Mouse (Mus musculus): ENCODE results near the gene Olfr263. TPM values are rescaled to one million over a fixed set of nuclear protein-coding genes. Genes with fewer than 3 reads are reported as not detected.

The Olfr263 gene
- total and polyA plus RNA-seq, 2 experiments from 2014 or later: not detected

- Histone ChIP-seq H3K4me3 (ENCODE audit: low read length) (peak overlapping the region; percentile 99), H3K27ac (peak overlapping the region; percentile 91)
- ATAC-seq: peak; percentile 66
Measured at GRCm38 (mm10) chr13:21180551-21181530, 51.4 kb downstream of the Olfr263 start.

DNA sequence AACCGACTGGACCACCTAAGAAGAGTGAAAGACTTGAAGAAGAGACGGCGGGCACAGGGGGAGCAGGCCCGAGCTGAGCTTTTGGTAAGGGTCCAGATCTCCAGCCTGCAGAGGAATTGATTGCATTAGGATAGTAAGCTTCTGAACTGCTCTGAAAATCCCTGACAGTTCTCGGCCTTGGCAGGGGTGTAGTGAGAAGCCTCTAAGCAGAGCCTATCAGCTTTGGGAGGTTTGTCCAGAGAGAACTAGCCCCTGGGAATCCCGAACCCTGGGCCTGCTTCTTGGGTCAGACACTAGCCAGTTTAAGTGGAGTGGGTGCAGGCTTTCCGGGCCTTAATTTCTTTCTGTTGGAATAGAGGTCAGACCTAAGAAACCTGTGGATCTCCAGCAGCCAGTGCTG, 52.6 kb downstream of the Olfr263 start:
- 0 out of 2 replicates have a peak overlapping the region, but pooled peaks have one; percentile 1 for H3K9ac ChIP-seq (replicated peaks; ENCODE audit: low read length)

More at GRCm38 (mm10) chr13:21180551-21181530, 51.4 kb downstream of the Olfr263 start:
- H3K27me3 ChIP-seq (ENCODE audit: insufficient read depth, low read length): no peaks in the 10 kb centered on the region
- H3K4me1 ChIP-seq (ENCODE audit: insufficient read depth, low read length): peaks cover 14% of the 10 kb centered on the region; the same call in 1 of the 2 replicates
- TF ChIP-seq CTCF (IDR thresholded peaks at IDR 0.05; ENCODE audit: low read depth): no peak; the same call in 1 of the 2 replicates
- peak overlapping the region; percentile 85 for H3K4me2 ChIP-seq (ENCODE audit: low read depth, low read length)
- 2% methylated on average over 66 of the region's 71 CpGs for WGBS
- peaks cover 25% of the 10 kb centered on the region for H3K36me3 ChIP-seq (ENCODE audit: insufficient read depth, low read length)
- no peaks in the 10 kb centered on the region for H3K9me3 ChIP-seq (ENCODE audit: low read length)
- DNase-seq (ENCODE audit: low spot score): peak; percentile 68
- peak overlapping the region; percentile 87 for H3K9ac ChIP-seq (replicated peaks; ENCODE audit: low read length)

DNA sequence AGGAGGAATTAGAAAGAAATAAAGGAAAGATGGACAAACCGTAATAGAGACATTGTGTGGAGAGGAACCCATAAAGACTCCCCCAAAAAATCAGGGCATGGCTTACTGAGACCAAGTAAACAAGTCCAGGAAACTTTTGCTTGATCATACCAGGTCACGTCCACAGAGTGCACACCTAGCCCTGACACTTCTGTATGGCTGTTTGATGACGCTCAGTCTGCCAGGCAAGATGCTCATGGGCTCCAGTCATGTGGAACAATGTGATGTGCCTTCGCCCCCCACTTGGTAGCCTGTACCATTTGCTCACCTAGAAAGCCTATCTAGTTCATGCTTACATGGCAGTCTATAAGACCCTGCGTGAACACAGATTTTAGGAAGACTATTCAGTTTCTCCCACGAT, 53.6 kb downstream of the Olfr263 start:
- 91% methylated on average over 6 of the region's 6 CpGs for WGBS

More for the DNA sequence above, 52.6 kb downstream of the Olfr263 start:
- peak overlapping the region; percentile 6; the same call in 1 of the 2 replicates for H3K4me3 ChIP-seq (ENCODE audit: low read length)
- H3K36me3 ChIP-seq (ENCODE audit: insufficient read depth, low read length): peaks cover 31% of the 10 kb centered on the region
- 67% methylated on average over 7 of the region's 7 CpGs for WGBS
- DNase-seq (ENCODE audit: low spot score) (no peak), ATAC-seq (no peak)
- no peaks in the 10 kb centered on the region for H3K9me3 ChIP-seq (ENCODE audit: low read length)
- peak overlapping the region; percentile 85 for H3K4me2 ChIP-seq (ENCODE audit: low read depth, low read length)
- no peaks in the 10 kb centered on the region for H3K27me3 ChIP-seq (ENCODE audit: insufficient read depth, low read length)
- no peak for TF ChIP-seq CTCF (IDR thresholded peaks at IDR 0.05; ENCODE audit: low read depth)
- no peak overlapping the region for H3K27ac ChIP-seq
- H3K4me1 ChIP-seq (ENCODE audit: insufficient read depth, low read length): peaks cover 14% of the 10 kb centered on the region; the same call in 1 of the 2 replicates

DNA sequence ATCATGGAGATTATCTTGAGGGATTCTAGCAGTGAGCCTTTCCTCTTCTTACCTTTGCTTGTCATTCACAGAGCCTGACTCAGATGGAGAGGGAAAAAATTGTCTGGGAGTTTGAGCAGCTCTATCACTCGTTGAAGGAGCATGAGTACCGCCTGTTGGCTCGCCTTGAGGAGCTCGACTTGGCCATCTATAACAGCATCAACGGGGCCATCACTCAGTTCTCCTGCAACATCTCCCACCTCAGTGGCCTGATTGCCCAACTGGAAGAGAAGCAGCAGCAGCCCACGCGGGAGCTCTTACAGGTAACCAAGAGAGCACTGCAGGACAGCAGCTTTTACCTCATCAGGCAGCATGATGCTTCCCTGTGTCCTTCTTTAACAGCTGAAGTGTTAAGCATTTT, 54.2 kb downstream of the Olfr263 start:
- no peak for TF ChIP-seq CTCF (IDR thresholded peaks at IDR 0.05; ENCODE audit: low read depth)
- 95% methylated on average over 7 of the region's 7 CpGs for WGBS
- DNase-seq (ENCODE audit: low spot score): no peak
- Histone ChIP-seq H3K27ac (no peak overlapping the region), H3K9ac (replicated peaks; ENCODE audit: low read length) (no peak overlapping the region), H3K9me3 (ENCODE audit: low read length) (no peaks in the 10 kb centered on the region), H3K27me3 (ENCODE audit: insufficient read depth, low read length) (no peaks in the 10 kb centered on the region), H3K4me1 (ENCODE audit: insufficient read depth, low read length) (peaks cover 14% of the 10 kb centered on the region; the same call in 1 of the 2 replicates), H3K4me2 (ENCODE audit: low read depth, low read length) (no peak overlapping the region), H3K4me3 (ENCODE audit: low read length) (no peak overlapping the region), H3K36me3 (ENCODE audit: insufficient read depth, low read length) (peaks cover 40% of the 10 kb centered on the region)
- ATAC-seq: no peak

More for the DNA sequence above, 53.6 kb downstream of the Olfr263 start:
- Histone ChIP-seq H3K9me3 (ENCODE audit: low read length) (no peaks in the 10 kb centered on the region), H3K4me3 (ENCODE audit: low read length) (no peak overlapping the region), H3K36me3 (ENCODE audit: insufficient read depth, low read length) (peaks cover 34% of the 10 kb centered on the region), H3K4me2 (ENCODE audit: low read depth, low read length) (no peak overlapping the region), H3K4me1 (ENCODE audit: insufficient read depth, low read length) (peaks cover 14% of the 10 kb centered on the region; the same call in 1 of the 2 replicates), H3K9ac (replicated peaks; ENCODE audit: low read length) (no peak overlapping the region), H3K27ac (no peak overlapping the region), H3K27me3 (ENCODE audit: insufficient read depth, low read length) (no peaks in the 10 kb centered on the region)
- ATAC-seq (no peak), DNase-seq (ENCODE audit: low spot score) (no peak)
- no peak for TF ChIP-seq CTCF (IDR thresholded peaks at IDR 0.05; ENCODE audit: low read depth)

- H3K4me1 ChIP-seq (ENCODE audit: insufficient read depth, low read length): peaks cover 11% of the 10 kb centered on the region; the same call in 1 of the 2 replicates
- TF ChIP-seq CTCF (IDR thresholded peaks at IDR 0.05; ENCODE audit: low read depth): no peak
- H3K36me3 ChIP-seq (ENCODE audit: insufficient read depth, low read length): peaks cover 57% of the 10 kb centered on the region
- DNase-seq (ENCODE audit: low spot score) (no peak), ATAC-seq (no peak)
- no peaks in the 10 kb centered on the region for H3K9me3 ChIP-seq (ENCODE audit: low read length)
- no peak overlapping the region for H3K4me2 ChIP-seq (ENCODE audit: low read depth, low read length)
- no peak overlapping the region for H3K4me3 ChIP-seq (ENCODE audit: low read length)
- no peak overlapping the region for H3K9ac ChIP-seq (replicated peaks; ENCODE audit: low read length)
- H3K27ac ChIP-seq: no peak overlapping the region
- H3K27me3 ChIP-seq (ENCODE audit: insufficient read depth, low read length): no peaks in the 10 kb centered on the region
- 93% methylated on average over 4 of the region's 4 CpGs for WGBS
Measured at GRCm38 (mm10) chr13:21185521-21185920, 56.1 kb downstream of the Olfr263 start.

Other genes with a start within 250 kb of the Olfr263 start
- not detected in 2 replicates for gene Olfr1370, start 54.7 kb upstream of the Olfr263 start, total RNA-seq (2014; rRNA removed)
- gene Olfr1370, start 54.7 kb upstream of the Olfr263 start, polyA plus RNA-seq (2015; fragmentation: Nextera tagmentation; extraction: Ambion mirVana): not detected in 2 replicates
- not detected in 2 replicates for gene Olfr1369-ps1, start 18.2 kb upstream of the Olfr263 start, total RNA-seq (2014; rRNA removed)
- gene Olfr1369-ps1, start 18.2 kb upstream of the Olfr263 start, polyA plus RNA-seq (2015; fragmentation: Nextera tagmentation; extraction: Ambion mirVana): 0.06 TPM in 1 of 2 replicates, not detected in the other
- gene Olfr1368, start 16.2 kb downstream of the Olfr263 start, total RNA-seq (2014; rRNA removed): not detected in 2 replicates
- not detected in 2 replicates for gene Olfr1368, start 16.2 kb downstream of the Olfr263 start, polyA plus RNA-seq (2015; fragmentation: Nextera tagmentation; extraction: Ambion mirVana)
- gene Trim27, start 49.8 kb downstream of the Olfr263 start, total RNA-seq (2014; rRNA removed): 84.9 and 107 TPM in 2 replicates
- 68.3 and 69.1 TPM in 2 replicates for gene Trim27, start 49.8 kb downstream of the Olfr263 start, polyA plus RNA-seq (2015; fragmentation: Nextera tagmentation; extraction: Ambion mirVana)
- gene Gpx5, start 163.1 kb downstream of the Olfr263 start, total RNA-seq (2014; rRNA removed): not detected in 2 replicates
- gene Gpx5, start 163.1 kb downstream of the Olfr263 start, polyA plus RNA-seq (2015; fragmentation: Nextera tagmentation; extraction: Ambion mirVana): not detected in 2 replicates
- 0.32 and 0.84 TPM in 2 replicates for gene Gpx6, start 182.5 kb downstream of the Olfr263 start, total RNA-seq (2014; rRNA removed)
- 0.59 and 0.61 TPM in 2 replicates for gene Gpx6, start 182.5 kb downstream of the Olfr263 start, polyA plus RNA-seq (2015; fragmentation: Nextera tagmentation; extraction: Ambion mirVana)
- gene Olfr1367, start 217.3 kb downstream of the Olfr263 start, total RNA-seq (2014; rRNA removed): not detected in 2 replicates
- not detected in 2 replicates for gene Olfr1367, start 217.3 kb downstream of the Olfr263 start, polyA plus RNA-seq (2015; fragmentation: Nextera tagmentation; extraction: Ambion mirVana)
- gene Zscan12, start 233.2 kb downstream of the Olfr263 start, total RNA-seq (2014; rRNA removed): 4.0 and 5.3 TPM in 2 replicates
- gene Zscan12, start 233.2 kb downstream of the Olfr263 start, polyA plus RNA-seq (2015; fragmentation: Nextera tagmentation; extraction: Ambion mirVana): 7.7 and 8.1 TPM in 2 replicates

Data from hindbrain, postnatal 0 days (tissue).